Mouse (Mus musculus): ENCODE measurements at regions not wholly inside any gene's neighbourhood (a gene's known extent, or its start where the extent isn't known, plus 50 kb on each side); places are given as distances from the start of the nearest gene placed in this dataset.
A peak's percentile ranks its signal among the peaks of the same experiment; 100 is the strongest.

- no peak for DNase-seq (ENCODE audit: extremely low read depth, low read depth, low spot score)
These were observed 266.1 kb upstream of the Nox3 start for GRCm38 (mm10) chr17:3962176-3962575.

DNA sequence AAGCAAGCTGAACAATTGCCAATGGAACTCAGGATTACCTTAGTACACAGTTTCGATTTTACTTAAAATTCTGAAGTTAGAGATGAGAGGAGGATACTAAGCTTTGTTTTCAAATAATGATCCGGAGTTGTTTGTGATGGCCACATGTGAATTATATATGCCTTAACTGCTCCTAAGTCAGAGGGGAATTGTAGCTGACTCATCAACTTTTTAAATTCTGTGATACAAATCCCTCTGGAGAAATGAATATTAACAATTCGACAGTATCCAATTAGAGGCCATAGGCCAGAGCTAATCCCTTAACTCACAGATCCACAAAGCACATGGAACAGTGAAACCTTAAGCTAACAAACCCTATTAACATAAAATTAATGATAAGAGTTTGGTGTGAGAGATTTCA lies 250.5 kb upstream of the Nox3 start:
- DNase-seq (ENCODE audit: extremely low read depth, low read depth, low spot score) = no peak

- DNase-seq (ENCODE audit: extremely low read depth, low read depth, low spot score) = no peak
These were observed 240.3 kb upstream of the Nox3 start for GRCm38 (mm10) chr17:3936361-3936760.

DNA sequence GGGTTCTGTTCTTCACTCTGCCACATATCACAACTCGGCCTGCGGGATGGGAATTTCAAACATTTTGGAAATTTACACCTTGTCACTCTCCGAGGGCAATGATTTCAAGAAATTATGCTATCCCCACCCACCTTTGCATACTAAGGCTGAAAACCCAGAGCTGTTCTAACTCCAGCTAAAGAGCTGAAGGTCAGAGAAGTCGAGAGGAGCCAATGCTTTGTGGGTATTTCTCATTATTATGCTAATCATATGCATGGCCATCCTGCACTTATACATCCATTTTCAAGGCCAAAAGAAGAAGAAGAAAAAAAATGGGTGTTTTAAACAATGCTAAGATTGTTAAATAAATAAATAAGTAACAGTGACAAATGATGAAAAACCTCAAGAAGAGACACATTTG lies 237.1 kb upstream of the Nox3 start:
- no peak for DNase-seq (ENCODE audit: extremely low read depth, low read depth, low spot score)

- DNase-seq (ENCODE audit: extremely low read depth, low read depth, low spot score) = no peak
These were observed 236.0 kb upstream of the Nox3 start for GRCm38 (mm10) chr17:3932071-3932470.

DNA sequence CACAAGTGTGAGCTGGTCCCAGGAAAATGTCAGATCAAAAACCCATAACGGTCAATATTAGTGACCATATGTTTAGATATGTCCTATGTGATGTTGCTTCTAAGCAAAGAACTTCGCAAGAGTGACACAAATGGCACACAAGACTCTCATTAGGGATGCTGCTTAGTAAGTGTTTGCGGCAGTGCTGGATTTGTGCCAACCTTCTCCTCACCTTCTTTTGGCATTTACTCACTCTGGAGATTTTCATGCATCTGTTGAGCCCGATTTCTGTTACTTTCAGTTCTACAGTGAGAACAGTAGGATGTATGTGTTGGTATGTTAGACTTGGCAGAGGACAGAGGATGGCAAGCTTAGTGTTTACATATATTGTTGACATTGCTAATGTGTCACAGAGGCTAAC lies 231.0 kb upstream of the Nox3 start:
- DNase-seq (ENCODE audit: extremely low read depth, low read depth, low spot score) = no peak

DNA sequence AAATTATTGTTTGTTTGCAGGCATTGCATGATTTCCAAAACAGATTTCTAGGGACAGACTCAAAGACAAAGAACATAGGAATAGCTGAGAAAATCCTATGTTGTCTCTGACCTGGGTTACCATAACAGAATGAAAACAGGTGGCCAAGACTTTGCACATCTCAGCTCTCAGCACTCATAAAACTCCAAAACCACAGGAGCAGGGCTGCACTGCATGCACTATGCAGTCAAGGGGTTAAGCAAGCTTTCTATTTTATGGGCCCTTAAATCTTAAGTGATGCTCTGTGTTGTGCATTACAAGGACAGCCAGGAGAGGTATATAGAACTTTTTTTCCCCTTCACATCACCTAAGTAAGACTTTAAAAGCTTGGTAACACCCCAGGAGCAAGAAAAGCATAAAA lies 224.2 kb upstream of the Nox3 start:
- no peak for DNase-seq (ENCODE audit: extremely low read depth, low read depth, low spot score)

DNA sequence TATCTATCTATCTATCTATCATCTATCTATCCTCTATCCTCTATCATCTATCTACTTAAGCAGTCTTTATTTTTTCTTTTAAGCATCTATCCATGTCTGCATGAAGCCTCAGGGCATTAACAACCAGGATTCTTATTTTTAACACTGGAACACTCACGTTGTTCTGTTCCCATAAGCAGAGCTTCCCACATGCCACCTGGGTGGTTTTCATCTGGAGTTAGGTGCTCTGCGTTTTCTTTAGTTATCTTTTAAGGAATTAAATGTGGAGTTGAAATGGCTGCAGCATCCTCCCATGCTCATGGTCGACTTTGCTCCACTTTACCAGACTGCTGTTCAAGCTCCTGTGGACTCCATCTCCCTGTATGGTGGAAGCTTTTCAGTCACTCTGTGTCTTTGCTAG lies 196.8 kb upstream of the Nox3 start:
- no peak for DNase-seq (ENCODE audit: extremely low read depth, low read depth, low spot score)

GRCm38 (mm10) chr17:3883146-3883545 lies 187.1 kb upstream of the Nox3 start:
- DNase-seq (ENCODE audit: extremely low read depth, low read depth, low spot score) = no peak

DNA sequence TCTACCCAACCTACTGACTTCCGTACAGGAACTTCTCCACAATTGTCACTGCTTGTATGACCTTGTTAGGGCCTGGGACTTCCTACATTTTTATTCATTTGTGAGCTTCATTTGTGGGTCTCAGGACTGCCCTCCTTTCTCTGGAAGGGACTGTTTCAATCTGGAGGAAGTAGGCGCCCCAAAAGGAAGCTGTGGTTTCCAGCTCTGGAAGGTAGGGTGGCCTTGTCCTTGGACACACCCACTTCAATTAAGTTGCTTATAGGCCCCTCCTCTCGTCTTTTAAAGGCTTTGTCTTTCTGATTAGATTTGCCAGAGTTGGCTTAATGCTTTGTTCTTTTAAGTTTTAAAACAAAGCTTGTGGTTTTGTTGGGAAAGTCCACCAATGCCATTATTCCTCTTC lies 183.0 kb upstream of the Nox3 start:
- no peak for DNase-seq (ENCODE audit: extremely low read depth, low read depth, low spot score)

- no peak for DNase-seq (ENCODE audit: extremely low read depth, low read depth, low spot score)
These were observed 173.6 kb upstream of the Nox3 start for GRCm38 (mm10) chr17:3869459-3870194.

DNA sequence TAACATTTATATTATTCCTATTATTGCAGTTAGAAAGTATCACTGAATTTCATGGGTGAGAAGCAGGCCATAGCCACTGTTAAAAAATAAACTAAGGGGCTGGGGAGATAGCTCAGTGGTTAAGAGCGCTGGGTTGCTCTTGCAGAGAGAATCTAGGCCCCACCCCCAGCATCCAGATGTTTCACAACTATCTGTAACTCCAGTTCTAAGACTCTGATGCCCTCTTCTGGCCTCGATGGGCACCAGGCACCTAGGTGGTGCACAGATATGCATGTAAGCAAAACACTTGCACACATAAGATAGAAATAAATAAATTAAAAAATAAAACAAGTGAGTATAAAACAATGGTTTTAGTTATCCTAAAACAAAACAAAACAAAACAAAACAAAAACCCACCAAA lies 166.3 kb upstream of the Nox3 start:
- no peak for DNase-seq (ENCODE audit: extremely low read depth, low read depth, low spot score)

GRCm38 (mm10) chr17:3836386-3836785 lies 140.3 kb upstream of the Nox3 start:
- DNase-seq (ENCODE audit: extremely low read depth, low read depth, low spot score) = no peak

- no peak for DNase-seq (ENCODE audit: extremely low read depth, low read depth, low spot score)
These were observed 115.1 kb upstream of the Nox3 start for GRCm38 (mm10) chr17:3811187-3811586.

- no peak for DNase-seq (ENCODE audit: extremely low read depth, low read depth, low spot score)
These were observed 107.4 kb upstream of the Nox3 start for GRCm38 (mm10) chr17:3803507-3803906.

DNA sequence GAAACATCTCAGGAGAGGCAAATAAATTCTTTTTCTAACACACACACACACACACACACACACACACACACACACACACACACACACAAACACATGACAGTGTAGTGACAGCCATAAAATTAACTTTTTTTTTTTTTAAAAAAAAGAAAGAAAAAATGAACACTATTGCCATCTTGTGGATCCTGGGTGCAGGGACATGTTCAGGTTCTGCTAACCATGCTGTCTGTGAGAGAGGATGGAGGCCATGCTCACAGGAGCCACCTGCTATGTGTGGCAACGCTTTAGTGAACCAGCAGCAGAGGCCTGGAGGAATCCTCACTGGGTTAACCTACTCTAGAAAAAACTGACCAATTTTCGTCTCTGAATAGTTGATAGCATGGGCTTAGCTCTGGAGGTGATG lies 96.5 kb upstream of the Nox3 start:
- no peak for DNase-seq (ENCODE audit: extremely low read depth, low read depth, low spot score)

GRCm38 (mm10) chr17:3782156-3782555 lies 86.1 kb upstream of the Nox3 start:
- DNase-seq (ENCODE audit: extremely low read depth, low read depth, low spot score) = no peak

- no peak for DNase-seq (ENCODE audit: extremely low read depth, low read depth, low spot score)
These were observed 81.6 kb upstream of the Nox3 start for GRCm38 (mm10) chr17:3777691-3778090.

- peak; percentile 2 for DNase-seq (ENCODE audit: extremely low read depth, low read depth, low spot score)
These were observed 51.8 kb upstream of the Nox3 start for GRCm38 (mm10) chr17:3747808-3748335.

Data from fat pad, adult 2 months (tissue).